Mouse (Mus musculus): Measurements from ENCODE around the gene Lnpep. TPM values are rescaled to one million over a fixed set of nuclear protein-coding genes. Genes with fewer than 3 reads are reported as not detected.

The Lnpep gene
- total RNA-seq (2023): 100 to 1,000 TPM; 158 to 176 TPM

GRCm38 (mm10) chr17:17624957-17625586 lies at the start of gene Lnpep:
Gene Lnpep (minus strand): TSS chr17:17625050.

Other genes starting within 250 kb of the Lnpep start
- gene Lix1, start 222.4 kb downstream of the Lnpep start, total RNA-seq (2023): under 1 TPM in 1 of 2 experiments, not detected in 1; 0.29 TPM
- gene Vmn2r90, start 78.7 kb upstream of the Lnpep start, total RNA-seq (2023): not detected
- gene Spaca6, start 202.1 kb upstream of the Lnpep start, total RNA-seq (2023): 1 to 10 TPM; 1.2 to 3.2 TPM
- not detected for gene Has1, start 230.2 kb upstream of the Lnpep start, total RNA-seq (2023)